Mouse (Mus musculus) neural tube, embryonic 15.5 days (tissue): ENCODE results near the gene Inpp5f. TPM values are rescaled to one million over a fixed set of nuclear protein-coding genes. Genes with fewer than 3 reads are reported as not detected.
"Not testable (repeated sequence)": the region's sequence is repeated elsewhere in the genome, so short reads cannot be mapped to it uniquely, and the experiment has no call there.

Experiments used
- ATAC-seq: fragments of 200-750 bp; cut with Nextera tagmentation; 2 replicates; pipeline ENCODE4 v1.8.0; 2017; ENCODE audit warnings: mild to moderate bottlenecking, moderate TSS enrichment, moderate library complexity; ENCODE audit not compliant: low FRiP score
- H3K27ac ChIP-seq: fragments of 300-500 bp; sonication (generic); replicated peaks from 2 replicates; pipeline ENCODE4 v1.5.1; 2015; ENCODE audit warnings: mild to moderate bottlenecking, inconsistent platforms
- H3K27me3 ChIP-seq: fragments of 300-500 bp; sonication (generic); replicated peaks from 2 replicates; pipeline ENCODE4 v1.6.1; 2015; ENCODE audit warnings: inconsistent platforms
- H3K36me3 ChIP-seq: fragments of 300-500 bp; sonication (generic); 2 replicates; pipeline ENCODE4 v1.6.1; 2015; ENCODE audit warnings: inconsistent platforms
- H3K4me1 ChIP-seq: fragments of 300-500 bp; sonication (generic); 2 replicates; pipeline ENCODE4 v1.6.1; 2015; ENCODE audit warnings: inconsistent platforms
- H3K4me2 ChIP-seq: fragments of 300-500 bp; sonication (generic); 2 replicates; pipeline ENCODE4 v1.6.1; 2015; ENCODE audit warnings: inconsistent platforms, mild to moderate bottlenecking, moderate library complexity
- H3K4me3 ChIP-seq: fragments of 300-500 bp; sonication (generic); replicated peaks from 2 replicates; pipeline ENCODE4 v1.5.1; 2015; ENCODE audit warnings: mild to moderate bottlenecking, inconsistent platforms
- H3K9ac ChIP-seq: fragments of 300-500 bp; sonication (generic); replicated peaks from 2 replicates; pipeline ENCODE4 v1.6.1; 2015; ENCODE audit warnings: mild to moderate bottlenecking, inconsistent platforms
- H3K9me3 ChIP-seq: fragments of 300-500 bp; sonication (generic); replicated peaks from 2 replicates; pipeline ENCODE4 v1.6.1; 2016; ENCODE audit warnings: inconsistent platforms
- WGBS: fragments of 180-500 bp; shearing (Covaris S2); methylation state at CpG from one replicate; pipeline ENCODE4 v1.1.7; 2015; ENCODE audit warnings: mixed read lengths; 5-methylcytosine and 5-hydroxymethylcytosine counted together
- polyA plus RNA-seq: library from polyadenylated mRNA; unstranded; fragments of >200 nt; fragmentation: Nextera tagmentation; extraction: Ambion mirVana; gene quantifications from 2 replicates; pipeline ENCODE4 v1.2.1, GENCODE M21; 2015

The Inpp5f gene
- polyA plus RNA-seq, 1 experiment from 2014 or later: 441 TPM

- H3K4me2 ChIP-seq: peak overlapping the region; percentile 47
- H3K4me1 ChIP-seq: peaks cover 22% of the 10 kb centered on the region
- peak overlapping the region; percentile 85 for H3K27ac ChIP-seq
- H3K9ac ChIP-seq: peak overlapping the region; percentile 34; the same call in 1 of the 2 replicates
- ATAC-seq: peak; percentile 87
- peak overlapping the region; percentile 15; the same call in 1 of the 2 replicates for H3K4me3 ChIP-seq
- H3K36me3 ChIP-seq: peaks cover 6% of the 10 kb centered on the region; the same call in 1 of the 2 replicates
- H3K9me3 ChIP-seq: no peaks in the 10 kb centered on the region
- 6% methylated on average over 8 of the region's 8 CpGs for WGBS
- no peaks in the 10 kb centered on the region for H3K27me3 ChIP-seq
Observed at GRCm38 (mm10) chr7:128671952-128672351, 60.8 kb downstream of the Inpp5f start.

GRCm38 (mm10) chr7:128672408-128673010 is 61.4 kb downstream of the Inpp5f start:
- H3K4me3 ChIP-seq: peak overlapping the region; percentile 15; the same call in 1 of the 2 replicates
- peak overlapping the region; percentile 85 for H3K27ac ChIP-seq
- H3K9me3 ChIP-seq: no peaks in the 10 kb centered on the region
- no peaks in the 10 kb centered on the region for H3K27me3 ChIP-seq
- WGBS: 4% methylated on average over 15 of the region's 15 CpGs
- peak overlapping the region; percentile 47 for H3K4me2 ChIP-seq
- peaks cover 6% of the 10 kb centered on the region; the same call in 1 of the 2 replicates for H3K36me3 ChIP-seq
- ATAC-seq: peak; percentile 88
- peaks cover 22% of the 10 kb centered on the region for H3K4me1 ChIP-seq
- peak overlapping the region; percentile 34; the same call in 1 of the 2 replicates for H3K9ac ChIP-seq

GRCm38 (mm10) chr7:128678546-128678945 is 67.4 kb downstream of the Inpp5f start:
- Histone ChIP-seq H3K4me1 (no peaks in the 10 kb centered on the region), H3K4me3 (no peak overlapping the region), H3K9me3 (no peaks in the 10 kb centered on the region), H3K27ac (no peak overlapping the region), H3K4me2 (no peak overlapping the region), H3K9ac (no peak overlapping the region), H3K36me3 (peaks cover 12% of the 10 kb centered on the region), H3K27me3 (no peaks in the 10 kb centered on the region)
- WGBS: 62% methylated on average over 3 of the region's 3 CpGs
- no peak for ATAC-seq

- no peaks in the 10 kb centered on the region for H3K9me3 ChIP-seq
- H3K9ac ChIP-seq: peak overlapping the region; percentile 58
- peak overlapping the region; percentile 88 for H3K27ac ChIP-seq
- peak overlapping the region; percentile 48 for H3K4me3 ChIP-seq
- ATAC-seq: peak; percentile 83
- H3K4me1 ChIP-seq: peaks cover 17% of the 10 kb centered on the region
- H3K4me2 ChIP-seq: peak overlapping the region; percentile 53
- H3K36me3 ChIP-seq: peaks cover 60% of the 10 kb centered on the region
- H3K27me3 ChIP-seq: no peaks in the 10 kb centered on the region
- 44% methylated on average over 56 of the region's 56 CpGs for WGBS
Observed at GRCm38 (mm10) chr7:128687821-128688564, 76.9 kb downstream of the Inpp5f start.

GRCm38 (mm10) chr7:128689347-128689746 is 78.2 kb downstream of the Inpp5f start:
- 57% methylated on average over 8 of the region's 8 CpGs for WGBS
- no peak for ATAC-seq

GRCm38 (mm10) chr7:128690070-128690469 is 78.9 kb downstream of the Inpp5f start:
- Histone ChIP-seq H3K9ac (peak overlapping the region; percentile 44), H3K4me1 (peaks cover 17% of the 10 kb centered on the region), H3K9me3 (no peaks in the 10 kb centered on the region), H3K27me3 (no peaks in the 10 kb centered on the region), H3K36me3 (peaks cover 61% of the 10 kb centered on the region), H3K4me2 (peak overlapping the region; percentile 60), H3K4me3 (peak overlapping the region; percentile 48), H3K27ac (peak overlapping the region; percentile 81)
- 10% methylated on average over 7 of the region's 7 CpGs for WGBS
- ATAC-seq: peak; percentile 83

More at GRCm38 (mm10) chr7:128689347-128689746, 78.2 kb downstream of the Inpp5f start:
- Histone ChIP-seq H3K4me1 (peaks cover 17% of the 10 kb centered on the region), H3K27me3 (no peaks in the 10 kb centered on the region), H3K9me3 (no peaks in the 10 kb centered on the region), H3K27ac (peak overlapping the region; percentile 81), H3K4me3 (peak overlapping the region; percentile 48), H3K4me2 (peak overlapping the region; percentile 60; the same call in 1 of the 2 replicates), H3K9ac (peak overlapping the region; percentile 58), H3K36me3 (peaks cover 61% of the 10 kb centered on the region)

- Histone ChIP-seq H3K9me3 (no peaks in the 10 kb centered on the region), H3K4me3 (peak overlapping the region; percentile 48), H3K36me3 (peaks cover 57% of the 10 kb centered on the region), H3K4me2 (peak overlapping the region; percentile 60), H3K4me1 (peaks cover 17% of the 10 kb centered on the region), H3K27me3 (no peaks in the 10 kb centered on the region), H3K9ac (peak overlapping the region; percentile 44), H3K27ac (peak overlapping the region; percentile 81)
- WGBS: 15% methylated on average over 7 of the region's 7 CpGs
- peak; percentile 79 for ATAC-seq
Observed at GRCm38 (mm10) chr7:128690796-128691195, 79.7 kb downstream of the Inpp5f start.

GRCm38 (mm10) chr7:128692163-128692562 is 81.0 kb downstream of the Inpp5f start:
- 91% methylated on average over 7 of the region's 7 CpGs for whole genome bisulfite sequencing
- H3K4me2 ChIP-seq: peak overlapping the region; percentile 60; the same call in 1 of the 2 replicates

GRCm38 (mm10) chr7:128694848-128695247 is 83.7 kb downstream of the Inpp5f start:
- H3K27ac ChIP-seq: no peak overlapping the region
- H3K27me3 ChIP-seq: no peaks in the 10 kb centered on the region
- 90% methylated on average over 10 of the region's 10 CpGs for WGBS
- H3K4me2 ChIP-seq: no peak overlapping the region
- peaks cover 59% of the 10 kb centered on the region for H3K36me3 ChIP-seq
- H3K9ac ChIP-seq: no peak overlapping the region
- no peak overlapping the region for H3K4me3 ChIP-seq
- H3K4me1 ChIP-seq: peaks cover 15% of the 10 kb centered on the region
- no peak for ATAC-seq
- no peaks in the 10 kb centered on the region for H3K9me3 ChIP-seq

More at GRCm38 (mm10) chr7:128692163-128692562, 81.0 kb downstream of the Inpp5f start:
- no peak overlapping the region for H3K4me3 ChIP-seq
- no peak overlapping the region for H3K27ac ChIP-seq
- no peak for ATAC-seq
- peaks cover 15% of the 10 kb centered on the region for H3K4me1 ChIP-seq
- H3K9me3 ChIP-seq: no peaks in the 10 kb centered on the region
- H3K9ac ChIP-seq: no peak overlapping the region
- peaks cover 49% of the 10 kb centered on the region for H3K36me3 ChIP-seq
- no peaks in the 10 kb centered on the region for H3K27me3 ChIP-seq

GRCm38 (mm10) chr7:128699959-128700358 is 88.8 kb downstream of the Inpp5f start:
- not testable (repeated sequence) for H3K27me3 ChIP-seq, ATAC-seq, H3K4me2 ChIP-seq, H3K27ac ChIP-seq, H3K9me3 ChIP-seq, H3K4me3 ChIP-seq, H3K9ac ChIP-seq, H3K4me1 ChIP-seq
- H3K36me3 ChIP-seq: peaks cover 78% of the 10 kb centered on the region
- WGBS: 93% methylated on average over 6 of the region's 6 CpGs

- 24% methylated on average over 4 of the region's 4 CpGs for WGBS
- Histone ChIP-seq H3K9ac (no peak overlapping the region), H3K4me3 (no peak overlapping the region), H3K27me3 (no peaks in the 10 kb centered on the region), H3K27ac (no peak overlapping the region), H3K36me3 (peaks cover 89% of the 10 kb centered on the region), H3K4me1 (no peaks in the 10 kb centered on the region), H3K9me3 (no peaks in the 10 kb centered on the region), H3K4me2 (no peak overlapping the region)
- ATAC-seq: peak; percentile 69
Observed at GRCm38 (mm10) chr7:128705735-128706134, 94.6 kb downstream of the Inpp5f start.
